Mouse (Mus musculus) MN1 (cell line): ENCODE results near the gene Nedd8.

ENCODE experiments used
- DNase-seq: peaks from one replicate; pipeline ENCODE4 v3.0.0-alpha.2; 2016; ENCODE audit warnings: low spot score

Nedd8 gene

GRCm38 (mm10) chr14:55671833-55672740 lies at the start of gene Nedd8, which contains the start of gene Gmpr2:
Nedd8 (minus strand) TSS chr14:55672124.
Gmpr2 (plus strand) TSS chr14:55671941.
- DNase-seq = peak; percentile 93

GRCm38 (mm10) chr14:55721076-55721475 lies 49.2 kb upstream of the Nedd8 start:
- DNase-seq = no peak

- no peak for DNase-seq
These were observed 48.7 kb upstream of the Nedd8 start for GRCm38 (mm10) chr14:55720666-55721065.

- DNase-seq = no peak
These were observed 47.8 kb upstream of the Nedd8 start for GRCm38 (mm10) chr14:55719737-55720136.

- no peak for DNase-seq
These were observed 45.0 kb upstream of the Nedd8 start for GRCm38 (mm10) chr14:55716884-55717283.

GRCm38 (mm10) chr14:55716271-55716670 lies 44.3 kb upstream of the Nedd8 start:
- no peak for DNase-seq

GRCm38 (mm10) chr14:55714893-55715292 lies 43.0 kb upstream of the Nedd8 start:
- DNase-seq = no peak

- DNase-seq = no peak
These were observed 41.8 kb upstream of the Nedd8 start, which contains the start of gene Tgm1 for GRCm38 (mm10) chr14:55713729-55714122. Tgm1 (minus strand) TSS chr14:55713926.

GRCm38 (mm10) chr14:55713007-55713728 lies 41.2 kb upstream of the Nedd8 start:
- DNase-seq = no peak

GRCm38 (mm10) chr14:55711786-55712185 lies 39.9 kb upstream of the Nedd8 start:
- no peak for DNase-seq

GRCm38 (mm10) chr14:55709509-55709908 lies 37.6 kb upstream of the Nedd8 start:
- DNase-seq = no peak

- no peak for DNase-seq
These were observed 35.5 kb upstream of the Nedd8 start for GRCm38 (mm10) chr14:55707397-55707796.

- no peak for DNase-seq
These were observed 34.2 kb upstream of the Nedd8 start for GRCm38 (mm10) chr14:55706051-55706600.

- no peak for DNase-seq
These were observed 30.8 kb upstream of the Nedd8 start for GRCm38 (mm10) chr14:55702761-55703160.

GRCm38 (mm10) chr14:55701131-55701530 lies 29.2 kb upstream of the Nedd8 start:
- no peak for DNase-seq

GRCm38 (mm10) chr14:55697226-55697625 lies 25.3 kb upstream of the Nedd8 start:
- no peak for DNase-seq

GRCm38 (mm10) chr14:55689433-55689832 lies 17.5 kb upstream of the Nedd8 start:
- DNase-seq = no peak

- DNase-seq = no peak
These were observed 10.2 kb upstream of the Nedd8 start for GRCm38 (mm10) chr14:55682118-55682493.

- DNase-seq = peak; percentile 92
These were observed 9.5 kb upstream of the Nedd8 start, which contains the start of gene Tinf2 for GRCm38 (mm10) chr14:55681160-55682117. Tinf2 (minus strand) TSS chr14:55681820.

GRCm38 (mm10) chr14:55677615-55678014 lies 5.7 kb upstream of the Nedd8 start:
- no peak for DNase-seq

GRCm38 (mm10) chr14:55672741-55673060 lies 777 bp upstream of the Nedd8 start:
- DNase-seq = no peak

- DNase-seq = no peak
These were observed 465 bp downstream of the Nedd8 start for GRCm38 (mm10) chr14:55671486-55671832.
